Mouse (Mus musculus): Measurements from ENCODE around the gene Zc3h12d.

DNA sequence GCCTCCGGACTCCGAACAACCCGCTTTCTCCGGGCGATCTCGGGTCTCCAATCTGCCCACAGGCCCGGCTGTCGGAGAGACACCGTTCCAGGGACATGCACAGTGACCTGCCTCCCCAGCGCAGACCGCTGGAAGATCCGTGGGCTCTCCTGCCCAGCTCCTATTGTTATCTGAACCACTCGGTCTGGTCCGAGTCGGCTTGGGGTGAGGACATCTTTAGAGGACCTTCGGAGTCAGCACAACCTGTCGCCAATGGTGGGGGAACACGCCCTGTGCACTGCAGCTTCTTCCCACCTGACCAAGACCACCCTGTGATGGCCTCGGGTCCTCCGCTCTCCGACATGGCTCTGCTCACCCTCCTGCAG, 35.4 kb downstream of the Zc3h12d start:
- TF ChIP-seq MAX (IDR thresholded peaks at IDR 0.05), result no peak
- TF ChIP-seq CTCF (IDR thresholded peaks at IDR 0.05; ENCODE audit: control insufficient read depth, insufficient read depth, insufficient read length), result no peak

Measured in C2C12 (cell line).